Mouse (Mus musculus) B cell, adult 2 months (primary cell): ENCODE measurements around the gene Psmf1.
A peak's percentile ranks its signal among the peaks of the same experiment; 100 is the strongest.

ENCODE experiments used
- DNase-seq, 2 experiments: peaks; one replicate each; pipeline ENCODE4 v3.0.0; 2022

Psmf1 gene

DNA sequence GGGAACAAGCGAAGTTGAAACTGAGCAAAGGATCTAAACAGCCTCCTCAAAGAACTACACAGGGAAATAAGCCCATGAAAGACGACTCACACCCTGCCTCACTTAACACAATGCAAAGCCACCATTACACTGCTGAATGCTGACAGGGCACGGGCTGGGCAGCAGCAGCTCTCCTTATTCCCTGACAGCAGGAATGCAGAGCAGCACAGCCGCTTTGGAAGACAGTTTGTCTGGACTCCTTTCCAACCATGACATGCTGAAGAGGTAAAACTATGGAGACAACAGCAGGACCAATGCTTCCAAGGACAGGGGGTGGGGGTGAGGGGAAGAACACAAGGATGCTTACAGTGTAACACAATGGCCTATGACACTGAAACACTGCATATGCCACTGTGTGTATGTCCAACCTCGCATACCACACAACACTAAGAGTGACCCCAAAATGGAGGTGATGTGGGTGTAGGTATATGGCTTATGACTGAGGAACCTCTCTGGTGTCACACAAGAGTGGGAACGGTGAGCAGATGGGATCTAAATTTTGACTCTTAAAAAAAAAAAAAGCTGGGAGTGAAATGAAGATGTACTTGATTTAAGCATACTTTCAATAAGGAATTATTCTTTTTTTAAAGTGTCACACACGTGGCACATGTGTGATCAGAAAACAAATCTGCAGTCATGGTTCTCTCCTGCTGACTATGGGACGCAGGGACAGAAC lies 10.7 kb downstream of the Psmf1 start:
- no peak for DNase-seq

DNA sequence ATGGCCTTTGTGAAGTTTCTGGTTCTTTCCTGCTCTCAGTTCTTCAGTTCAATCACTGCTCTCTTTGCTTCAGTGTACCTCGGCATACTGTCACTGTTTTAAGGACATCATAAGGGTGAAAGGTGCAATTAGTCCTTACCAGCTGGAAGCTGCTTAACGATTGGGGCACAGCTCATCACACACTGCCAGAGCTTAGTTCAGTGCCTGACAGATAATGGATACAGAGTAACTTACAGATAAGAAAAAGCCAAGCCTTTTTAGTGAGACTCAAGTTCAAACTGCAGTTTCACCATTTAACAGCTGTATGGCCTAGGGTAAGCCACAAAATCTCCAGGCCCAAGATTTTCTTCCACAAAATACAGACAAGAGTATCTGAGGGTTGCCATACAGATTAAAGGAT lies 19.9 kb downstream of the Psmf1 start:
- no peak for DNase-seq

DNA sequence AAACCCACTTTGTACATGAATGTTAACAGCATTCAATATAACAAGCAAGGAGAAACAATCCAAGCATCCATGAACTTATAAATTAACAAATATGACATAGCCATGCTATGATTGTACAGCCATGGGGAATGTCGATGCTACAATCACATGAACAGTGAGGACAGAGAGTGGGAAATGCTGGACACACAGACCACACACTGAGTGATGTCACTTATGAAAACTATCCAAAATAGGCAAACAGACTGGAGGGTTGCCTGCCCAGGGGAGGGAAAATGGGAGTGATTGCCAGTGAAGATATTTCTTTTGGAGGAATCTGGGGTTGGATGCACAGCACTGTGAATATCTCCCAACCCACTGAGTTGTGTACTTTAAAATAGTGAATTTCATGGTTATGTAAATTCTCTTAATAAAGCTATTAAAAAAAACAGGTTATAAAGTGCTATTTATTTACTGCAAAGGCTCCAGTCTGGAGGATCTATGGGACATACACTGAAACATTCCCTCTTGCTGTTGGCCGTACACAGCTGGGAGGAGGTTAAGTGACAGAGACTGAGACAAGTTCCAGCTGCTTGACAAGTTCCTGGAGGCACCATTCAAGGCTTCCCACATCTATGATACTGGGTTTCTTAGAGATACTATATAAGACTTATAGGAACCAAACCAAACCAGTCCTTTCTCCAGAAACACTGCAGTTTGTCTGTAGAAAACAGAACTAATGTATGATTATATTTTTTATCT lies 27.5 kb downstream of the Psmf1 start:
- DNase-seq: no peak

DNA sequence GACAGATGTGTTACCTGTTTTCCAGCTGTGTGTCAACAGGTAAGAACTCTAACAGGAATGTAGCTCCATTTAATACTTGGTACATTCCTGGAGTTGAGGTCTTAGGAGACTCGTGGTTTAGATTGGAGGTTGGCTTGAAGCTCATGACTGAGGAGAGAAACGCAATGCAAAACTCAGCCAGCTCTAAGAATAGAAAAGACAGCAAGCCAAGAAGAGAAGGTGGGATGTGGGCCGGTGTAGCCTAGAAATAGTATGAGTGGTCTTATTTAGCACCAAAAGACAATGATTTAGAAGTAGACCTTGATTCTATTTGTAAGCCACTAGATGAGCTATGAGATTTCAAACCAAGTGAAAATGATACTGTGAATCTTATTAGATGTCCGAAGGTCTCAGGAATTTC lies 28.5 kb downstream of the Psmf1 start:
- DNase-seq: no peak

DNA sequence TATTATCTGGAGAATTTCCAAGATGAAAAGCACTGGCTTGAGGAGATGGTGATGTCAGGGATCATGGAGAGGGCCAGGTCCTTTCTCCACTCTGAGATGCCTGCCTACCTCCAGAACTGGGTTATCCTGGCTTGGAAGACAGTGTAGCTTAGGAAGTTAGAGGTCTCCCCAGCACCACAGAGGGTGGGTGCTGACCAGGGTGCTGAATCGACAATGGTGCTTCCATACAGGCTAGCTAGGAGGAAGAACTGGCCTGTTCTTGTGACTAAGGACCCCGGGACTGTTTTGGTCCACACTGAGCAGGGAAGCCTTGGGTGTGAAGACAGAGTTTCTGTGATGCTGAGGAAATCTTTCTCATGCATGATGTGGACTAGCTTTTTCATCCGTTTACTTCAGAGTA lies 31.3 kb downstream of the Psmf1 start:
- peak; percentile 12 to 19 for DNase-seq

DNA sequence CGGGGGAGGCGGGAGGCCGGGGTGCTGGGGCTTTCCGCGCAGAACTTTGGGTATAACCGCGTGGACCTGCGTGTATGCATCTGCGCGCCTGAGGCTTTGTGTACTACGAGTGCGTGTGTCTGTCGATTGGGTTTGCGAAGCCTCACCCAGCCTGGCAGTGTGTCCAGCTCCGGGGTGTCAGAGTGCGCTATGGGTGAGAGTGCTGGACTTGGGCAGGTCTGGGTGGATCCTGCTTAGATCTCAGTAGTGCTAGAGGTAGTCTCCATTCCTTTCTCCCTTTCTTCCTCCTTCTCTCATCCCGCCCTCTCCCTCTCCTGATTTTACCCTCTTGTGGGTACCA lies 41.2 kb downstream of the Psmf1 start:
- DNase-seq: no peak

DNA sequence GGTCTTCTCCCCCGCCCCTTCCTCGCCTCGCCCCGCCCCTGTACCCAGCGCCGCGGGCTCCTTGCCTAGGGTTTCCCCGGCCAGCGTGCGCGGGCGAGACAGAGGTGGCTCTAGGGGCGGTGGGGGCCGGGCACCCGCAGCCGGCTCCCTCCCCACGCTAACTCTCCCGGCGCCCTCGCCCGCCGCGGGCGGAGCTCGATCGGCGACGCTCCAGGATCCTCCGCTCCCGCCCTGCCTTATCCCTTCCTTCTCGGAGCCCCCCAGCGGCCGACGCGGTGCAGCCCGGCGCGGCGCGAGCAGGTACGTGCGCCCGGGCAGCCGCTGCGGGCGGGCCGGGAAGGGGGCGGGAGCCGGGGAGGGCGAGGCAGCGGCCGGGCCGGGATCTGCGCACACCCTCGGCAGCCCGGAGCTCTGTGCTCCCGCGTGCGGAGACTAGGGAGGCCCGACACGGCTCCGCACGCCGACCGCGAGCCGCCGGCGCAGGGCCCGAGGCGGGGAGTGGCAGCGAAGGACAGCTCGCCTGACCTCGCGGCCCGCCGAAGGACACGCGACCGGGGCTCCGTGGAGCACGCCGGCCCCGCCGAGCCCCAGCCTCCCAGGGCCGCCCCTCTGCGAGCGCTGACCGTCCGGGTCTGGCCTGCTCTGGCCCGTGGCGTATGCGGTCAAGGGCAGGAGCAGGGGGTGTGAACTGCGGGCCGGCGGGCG lies 41.7 kb downstream of the Psmf1 start:
- no peak for DNase-seq

DNA sequence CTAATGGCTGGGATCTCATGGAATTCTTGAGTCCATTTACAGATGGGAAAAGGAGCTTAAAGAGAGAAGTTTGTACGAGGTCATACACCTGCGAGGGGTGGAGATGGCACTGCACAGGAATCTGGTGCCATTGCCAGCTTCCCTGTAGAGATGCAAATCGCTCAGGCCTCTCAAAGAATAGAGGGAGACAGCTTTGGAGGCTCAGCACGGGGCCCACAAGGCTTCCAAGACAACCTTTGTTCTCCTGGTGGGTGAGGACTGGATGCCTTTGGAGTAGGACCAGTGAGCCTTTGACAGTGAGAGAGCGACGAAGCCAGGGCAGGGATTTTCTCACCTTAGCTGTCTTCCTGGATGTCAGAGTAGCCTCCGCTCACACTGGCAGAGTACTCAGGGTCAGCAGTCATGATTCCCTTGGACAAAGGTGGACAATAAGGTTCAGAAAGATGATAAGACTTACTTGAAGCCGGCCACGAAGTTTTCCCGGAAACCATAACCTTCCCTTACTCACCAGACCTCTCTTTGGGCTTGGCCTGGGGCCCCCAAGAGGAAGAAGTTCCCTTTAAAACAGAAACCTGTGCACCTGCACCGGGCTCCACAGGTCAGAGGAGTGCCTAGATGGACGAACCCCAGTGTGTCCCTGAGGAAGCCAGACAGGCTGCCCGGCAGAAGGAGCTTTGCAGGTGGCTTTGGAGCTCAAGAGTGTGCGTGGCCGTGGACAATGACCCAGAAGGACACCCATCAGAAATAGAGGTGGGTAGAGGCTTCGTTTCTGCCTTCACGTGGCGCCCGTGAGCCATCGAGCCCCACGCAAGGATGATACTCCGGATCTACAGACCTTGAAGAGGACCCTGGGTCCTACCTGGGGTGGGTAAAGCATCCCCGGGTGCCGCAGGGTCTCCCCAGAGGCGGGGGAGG lies 42.5 kb downstream of the Psmf1 start, which contains the start of gene Tmem74b:
Gene Tmem74b, plus strand, starts transcription at position 778 of the 915 bp plus-strand sequence.
- no peak for DNase-seq

DNA sequence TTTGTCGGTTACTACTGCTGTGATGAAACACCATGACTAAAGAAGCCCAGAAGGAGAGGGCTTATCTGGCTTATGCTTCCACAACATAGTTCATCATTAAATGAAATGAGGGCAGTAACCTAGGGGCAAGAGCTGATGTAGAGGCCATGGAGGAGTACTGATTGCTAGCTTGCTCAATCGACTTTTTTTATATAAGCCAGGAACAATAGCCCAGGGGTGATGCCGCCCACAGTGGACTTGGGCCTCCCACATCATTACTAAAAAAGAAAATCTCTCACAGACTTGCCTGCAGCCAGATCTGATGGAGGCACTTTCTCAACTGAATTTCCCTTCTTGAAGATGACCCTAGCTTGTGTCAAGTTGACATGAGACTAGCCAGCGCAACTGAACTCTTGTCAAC lies 61.0 kb downstream of the Psmf1 start:
- no peak for DNase-seq

DNA sequence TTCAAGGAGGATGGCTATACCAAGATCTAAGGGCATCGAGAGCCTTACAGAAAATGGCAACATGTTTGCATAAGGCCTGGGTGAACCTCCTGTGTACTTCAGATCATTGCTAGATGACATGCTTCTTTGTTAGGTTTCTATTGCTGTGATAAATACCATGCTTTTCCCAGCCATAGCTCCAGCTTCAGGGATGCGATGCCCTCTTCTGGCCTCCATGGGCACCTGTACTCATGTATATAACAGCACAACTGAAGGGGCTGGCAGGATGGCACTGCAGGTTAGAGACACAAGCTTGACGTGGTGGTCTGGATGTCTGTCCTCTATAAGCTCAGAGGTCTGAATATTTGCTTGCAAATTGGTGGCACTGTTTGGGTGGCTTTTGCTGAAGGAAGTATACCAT lies 61.6 kb downstream of the Psmf1 start:
- DNase-seq: no peak

DNA sequence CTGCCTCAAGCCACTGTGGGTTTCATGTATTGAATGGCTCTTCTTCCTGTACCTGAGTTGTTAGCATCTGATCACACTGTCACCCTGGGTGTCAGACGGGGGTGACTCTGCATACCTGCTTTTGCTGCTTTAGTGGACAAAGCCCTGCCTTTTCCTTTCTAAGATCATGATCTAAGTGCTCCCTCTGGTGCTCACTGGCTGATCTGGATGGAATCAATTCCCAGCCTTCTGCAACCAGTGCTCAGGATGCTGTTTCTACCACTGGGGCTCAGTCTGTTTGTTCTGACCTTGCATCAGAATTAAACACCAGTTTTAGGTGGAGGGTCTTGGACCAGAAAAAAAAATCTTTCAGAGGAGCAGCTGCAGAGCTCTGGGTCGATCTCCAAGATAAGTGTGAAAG lies 67.8 kb downstream of the Psmf1 start:
- no peak for DNase-seq

DNA sequence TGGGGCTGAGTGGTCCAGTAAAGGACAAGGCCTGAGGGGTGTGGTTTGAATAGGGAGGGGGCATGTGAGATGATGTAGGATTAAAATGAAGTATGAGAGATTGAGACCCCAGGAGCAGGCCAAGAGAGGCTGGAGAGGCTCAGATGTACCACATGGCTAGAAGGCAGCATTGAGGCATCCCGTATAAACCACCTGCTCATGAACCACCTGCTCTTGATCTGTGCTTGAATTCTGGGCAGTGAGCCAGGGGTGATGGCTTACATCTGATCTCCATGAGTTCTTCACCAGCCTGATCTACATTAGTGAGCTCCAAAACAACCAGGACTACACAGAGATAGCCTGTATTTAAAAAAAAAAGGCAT lies 73.0 kb downstream of the Psmf1 start:
- DNase-seq: no peak

DNA sequence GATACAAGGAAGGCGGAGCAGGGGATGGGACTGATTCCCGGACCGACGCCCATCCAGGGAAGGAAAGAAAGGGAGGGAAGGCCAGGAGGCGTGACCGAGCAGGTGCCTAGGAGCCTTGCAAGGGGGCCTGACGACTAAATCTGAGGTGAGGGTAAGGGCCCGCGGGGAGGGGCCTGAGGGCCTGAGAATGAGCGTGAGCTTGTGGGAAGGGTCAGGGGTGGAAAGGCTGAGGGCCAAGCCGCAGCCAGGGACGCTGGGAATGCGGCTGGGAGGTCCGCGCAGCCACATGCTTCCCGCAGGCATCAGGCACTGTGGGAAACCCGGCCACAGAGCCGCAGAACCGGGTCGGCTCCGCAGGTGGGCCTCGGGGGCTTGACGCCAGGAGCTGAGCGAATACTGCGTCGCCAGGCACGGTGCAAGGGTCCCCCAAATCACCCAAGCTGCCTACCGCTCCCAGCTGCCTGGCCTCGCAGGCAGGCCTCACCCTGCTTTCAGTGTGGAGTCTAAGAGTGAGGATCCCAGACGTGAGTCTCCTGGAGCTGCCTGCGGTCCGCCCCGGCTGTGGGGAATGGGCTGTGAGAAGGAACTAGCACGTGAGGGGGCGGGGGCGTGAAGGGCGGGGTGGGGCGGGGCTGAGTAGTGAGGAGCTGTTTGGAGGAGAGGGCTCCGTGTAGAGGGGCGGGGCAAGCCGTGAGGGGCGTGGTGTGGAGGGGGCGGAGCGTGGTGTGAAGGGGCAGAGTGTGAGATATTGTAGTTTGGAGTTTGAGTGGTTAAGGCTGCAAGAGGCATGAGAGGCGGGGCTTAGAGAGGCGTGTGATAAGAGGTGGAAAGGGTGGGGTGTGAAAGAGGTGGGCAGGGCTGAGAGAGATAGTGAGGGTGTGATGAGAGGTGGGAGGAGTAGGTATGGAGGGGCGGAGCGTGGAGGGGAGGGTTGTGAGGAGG lies 73.7 kb downstream of the Psmf1 start:
- DNase-seq: no peak

DNA sequence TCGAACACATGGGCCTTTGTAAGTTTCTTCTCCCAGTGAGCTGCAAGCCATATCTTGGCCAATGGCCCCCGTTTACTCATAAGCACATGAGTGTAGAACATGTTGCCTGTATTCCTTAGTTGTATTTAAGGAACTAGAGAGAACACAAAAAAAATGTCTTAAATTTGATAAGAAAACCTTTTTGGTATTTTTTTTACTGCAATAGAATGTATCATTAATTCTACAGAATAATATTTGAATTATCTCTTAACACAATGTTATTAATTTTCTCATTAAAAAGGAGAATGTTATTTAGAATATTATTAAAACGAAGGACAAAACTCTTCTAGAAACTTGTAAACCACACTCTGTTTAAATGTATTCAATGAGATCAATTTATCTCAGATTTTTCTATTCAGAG lies 75.6 kb downstream of the Psmf1 start, which contains the start of gene Rad21l:
Gene Rad21l, minus strand, starts transcription at position 101 of the 400 bp plus-strand sequence.
- no peak for DNase-seq
